Mouse (Mus musculus) thymus, postnatal 10 days (tissue): ENCODE measurements at regions not wholly inside any gene's neighbourhood (a gene's known extent, or its start where the extent isn't known, plus 50 kb on each side); places are given as distances from the start of the nearest gene placed in this dataset.

Experiments used
- DNase-seq, 2 experiments: peaks; one replicate each; pipeline ENCODE4 v3.0.0; 2021; ENCODE audit warnings: low spot score in 2 of 2

- no peak for DNase-seq
Observed at GRCm38 (mm10) chr12:26903073-26903893, 434.3 kb downstream of the Cmpk2 start.

GRCm38 (mm10) chr12:26891190-26891589 lies 422.2 kb downstream of the Cmpk2 start:
- no peak for DNase-seq

DNA sequence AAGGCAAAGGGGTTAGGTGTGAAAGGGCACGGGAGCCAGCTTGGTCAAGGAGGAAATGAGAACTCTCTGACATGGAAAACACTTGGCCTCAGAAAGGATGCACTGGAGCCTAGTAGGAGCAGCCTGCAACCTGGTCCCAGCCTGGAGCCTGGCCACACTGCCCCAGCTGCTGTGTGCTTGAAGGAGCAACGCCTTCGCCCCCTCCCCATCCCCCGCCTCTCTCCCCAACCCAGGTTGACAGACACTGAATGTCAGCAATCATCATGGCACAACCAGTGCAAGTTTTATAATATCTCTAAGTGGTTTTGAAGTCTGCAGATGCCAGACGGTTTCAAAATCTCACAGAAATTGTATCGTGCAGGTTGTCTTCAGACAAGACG lies 417.6 kb downstream of the Cmpk2 start:
- no peak for DNase-seq

GRCm38 (mm10) chr12:26885831-26886634 lies 417.0 kb downstream of the Cmpk2 start:
- no peak for DNase-seq

GRCm38 (mm10) chr12:26885083-26885482 lies 416.1 kb downstream of the Cmpk2 start:
- DNase-seq: no peak

- no peak for DNase-seq
Observed at GRCm38 (mm10) chr12:26884156-26884555, 415.2 kb downstream of the Cmpk2 start.

DNA sequence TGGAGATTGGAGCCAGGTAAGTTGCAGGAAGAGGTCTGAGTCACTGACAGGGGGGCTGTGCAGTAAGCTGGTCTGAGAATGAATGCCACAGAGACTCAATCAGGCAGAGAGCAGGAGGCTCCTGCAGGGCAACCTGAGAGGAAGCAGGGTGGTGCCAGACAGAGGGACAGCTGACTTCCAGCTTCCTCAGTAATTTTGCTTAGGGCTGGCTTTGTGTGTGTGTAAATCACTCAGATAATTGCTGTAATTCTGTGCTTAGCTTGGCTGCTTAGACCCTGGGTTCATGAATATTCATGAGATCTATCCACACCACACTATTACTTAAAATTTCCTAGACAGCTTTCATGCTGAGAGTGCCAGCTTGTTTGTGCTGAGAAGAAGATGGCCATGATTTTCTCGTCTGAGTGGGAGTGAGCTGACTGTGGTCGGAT lies 408.7 kb downstream of the Cmpk2 start:
- DNase-seq: no peak

GRCm38 (mm10) chr12:26877284-26877683 lies 408.3 kb downstream of the Cmpk2 start:
- no peak for DNase-seq

- no peak for DNase-seq
Observed at GRCm38 (mm10) chr12:26872466-26872865, 403.5 kb downstream of the Cmpk2 start.

GRCm38 (mm10) chr12:26867731-26868130 lies 398.7 kb downstream of the Cmpk2 start:
- DNase-seq: no peak

- DNase-seq: no peak
Observed at GRCm38 (mm10) chr12:26855091-26855516, 386.1 kb downstream of the Cmpk2 start.

DNA sequence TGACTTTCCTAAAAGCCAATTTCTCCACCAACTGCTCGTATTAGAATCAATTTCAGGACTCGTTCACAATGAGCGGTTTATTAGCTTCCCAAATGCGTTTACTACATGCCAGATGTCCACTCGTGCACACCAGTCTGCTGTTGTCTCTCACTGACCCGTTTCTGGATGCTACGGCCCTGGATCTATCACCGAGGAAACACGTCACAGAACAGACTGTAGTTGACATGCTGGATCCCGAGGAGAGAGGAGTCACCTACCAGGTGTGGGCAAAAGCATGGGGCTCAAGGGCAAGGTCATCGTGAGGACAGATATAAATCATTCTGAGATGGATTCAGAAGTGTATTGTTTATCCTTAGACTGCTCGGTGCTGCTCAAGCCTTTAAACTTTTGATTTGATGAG lies 375.9 kb downstream of the Cmpk2 start:
- DNase-seq: no peak

DNA sequence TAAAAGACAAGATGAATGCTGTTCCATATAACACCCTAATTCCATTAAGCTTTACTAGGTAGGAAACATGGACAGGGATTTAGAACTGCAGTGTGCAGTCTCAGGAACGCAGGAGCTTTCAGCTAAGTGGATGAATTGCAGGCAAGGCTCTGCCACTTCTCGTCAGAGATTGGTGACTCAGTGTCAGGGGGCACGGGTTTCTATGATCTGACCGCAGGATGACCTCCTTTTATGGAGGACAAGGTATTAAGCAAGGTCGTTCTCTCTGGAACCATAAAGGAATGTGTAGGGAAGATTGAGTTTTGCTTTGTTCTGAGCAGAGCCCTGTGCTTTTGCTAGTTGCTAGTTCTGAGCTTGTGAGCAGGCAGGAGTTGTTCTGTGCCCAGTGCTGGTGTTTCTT lies 373.7 kb downstream of the Cmpk2 start:
- no peak for DNase-seq

DNA sequence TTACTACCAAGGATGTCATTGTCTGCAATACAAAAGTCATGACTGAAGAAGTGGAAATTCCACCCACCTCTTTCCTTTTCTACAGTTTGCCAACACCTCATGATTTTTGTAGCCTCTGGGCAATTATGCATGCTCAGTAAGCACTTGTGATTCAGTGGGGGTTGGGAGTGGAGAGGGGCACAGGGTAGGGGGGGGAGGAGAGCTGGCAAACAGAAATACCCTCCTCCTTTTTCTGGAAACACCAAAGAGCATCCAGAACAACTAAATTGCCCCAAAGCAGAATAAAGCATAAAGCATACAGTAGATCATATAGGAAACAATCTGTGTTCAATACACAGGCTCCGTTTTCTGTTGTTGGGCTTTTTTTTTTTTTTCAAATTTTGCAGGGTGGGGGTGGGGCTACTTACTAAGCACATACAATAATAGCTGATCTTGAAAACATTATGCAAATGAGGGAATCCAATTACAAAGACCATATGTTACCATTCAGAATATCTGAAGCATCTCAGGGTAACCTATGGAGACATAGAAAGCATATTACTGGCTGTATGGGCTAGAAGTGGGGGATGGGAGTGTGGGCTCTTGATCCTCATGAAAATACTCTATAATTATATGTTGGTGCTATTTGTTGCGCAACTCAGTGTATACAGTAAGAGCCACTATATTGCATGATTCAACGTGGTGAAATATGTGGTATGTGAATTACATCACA lies 352.4 kb downstream of the Cmpk2 start:
- DNase-seq: no peak

GRCm38 (mm10) chr12:26817866-26818265 lies 348.9 kb downstream of the Cmpk2 start:
- no peak for DNase-seq

DNA sequence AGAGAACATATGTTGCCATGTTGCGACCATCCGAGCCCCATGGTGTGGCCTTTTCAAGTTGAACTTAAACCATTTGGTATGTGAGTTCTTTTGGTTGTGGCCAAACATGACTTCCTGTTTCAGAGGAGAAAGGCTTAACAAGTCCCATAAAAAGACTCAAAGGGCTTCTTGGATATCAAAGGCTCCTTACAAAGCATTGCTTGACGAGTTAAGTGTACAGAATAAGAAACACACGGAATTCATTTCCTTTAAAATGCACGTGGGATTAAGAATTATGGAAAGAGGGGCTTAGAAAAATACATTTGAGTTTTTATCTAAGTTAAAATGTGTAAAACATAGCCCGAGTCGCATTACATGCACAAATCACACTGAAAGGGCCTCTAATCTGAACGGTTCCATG lies 346.8 kb downstream of the Cmpk2 start:
- no peak for DNase-seq

DNA sequence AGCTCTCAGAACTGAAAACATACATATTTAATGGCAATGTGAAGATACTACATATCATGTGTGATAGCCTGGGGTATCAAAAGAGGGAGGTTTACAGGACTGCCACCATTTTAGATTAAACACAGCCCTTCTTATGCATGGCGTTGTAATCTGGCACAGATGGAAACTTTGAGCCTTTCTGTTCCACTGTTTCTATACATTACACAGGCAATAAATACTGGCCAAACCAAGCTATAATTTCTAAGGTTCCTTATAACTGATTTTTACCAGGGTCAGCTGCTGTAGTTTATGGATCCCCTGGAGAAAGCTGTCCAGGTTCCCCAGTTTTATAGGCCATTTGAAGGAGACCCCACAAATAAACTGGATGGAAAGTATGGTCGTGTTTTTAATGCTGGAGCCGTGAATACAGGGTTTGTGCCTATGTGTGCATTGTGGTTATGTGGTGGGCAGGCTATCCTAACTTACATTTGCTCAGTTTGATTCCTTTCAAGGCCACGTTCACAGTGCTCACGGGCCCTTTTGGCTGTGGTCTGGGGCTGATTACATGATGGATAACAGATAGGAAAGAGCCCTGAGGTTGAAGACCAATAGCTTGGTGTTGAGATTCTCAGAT lies 341.7 kb downstream of the Cmpk2 start:
- no peak for DNase-seq

GRCm38 (mm10) chr12:26809670-26810069 lies 340.7 kb downstream of the Cmpk2 start:
- no peak for DNase-seq

DNA sequence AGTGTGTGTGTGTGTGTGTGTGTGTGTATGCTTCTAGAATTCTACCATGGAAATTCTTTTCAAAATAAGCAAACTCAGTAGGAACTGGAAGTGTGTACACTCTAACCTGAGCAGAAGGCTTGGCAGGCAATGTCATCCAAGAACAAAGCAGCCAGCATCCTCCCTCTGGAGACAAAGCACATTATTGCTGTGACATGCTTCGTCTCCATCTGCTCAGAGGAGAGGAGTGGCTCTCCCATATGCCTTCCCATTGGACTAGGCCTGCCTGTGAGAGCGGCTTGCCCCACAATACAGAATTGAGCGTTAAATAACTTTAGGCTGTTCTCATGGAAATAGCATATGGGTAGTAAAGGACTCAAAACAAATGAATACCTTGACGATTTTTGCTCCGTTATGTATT lies 333.5 kb downstream of the Cmpk2 start:
- no peak for DNase-seq

GRCm38 (mm10) chr12:26799310-26799709 lies 330.3 kb downstream of the Cmpk2 start:
- DNase-seq: no peak

DNA sequence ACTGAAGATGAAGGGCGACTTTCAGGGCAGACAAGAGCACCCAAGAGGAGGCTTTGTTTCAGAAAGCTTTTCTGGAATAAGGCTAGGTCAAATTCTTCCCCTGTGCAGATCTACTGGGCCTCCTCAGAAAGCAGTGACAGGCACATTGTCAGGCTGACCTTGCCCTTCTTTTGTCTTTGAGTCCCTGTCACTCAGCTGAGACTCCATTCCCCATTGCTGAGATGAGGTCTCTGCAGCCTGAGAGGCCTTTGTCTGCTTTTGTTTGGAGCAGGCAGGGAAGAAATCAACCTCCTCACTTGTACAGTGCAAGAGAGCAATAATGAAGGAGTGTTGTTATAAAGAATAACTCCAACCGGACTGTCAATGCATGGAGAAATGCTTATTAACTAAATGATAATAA lies 327.4 kb downstream of the Cmpk2 start:
- no peak for DNase-seq

DNA sequence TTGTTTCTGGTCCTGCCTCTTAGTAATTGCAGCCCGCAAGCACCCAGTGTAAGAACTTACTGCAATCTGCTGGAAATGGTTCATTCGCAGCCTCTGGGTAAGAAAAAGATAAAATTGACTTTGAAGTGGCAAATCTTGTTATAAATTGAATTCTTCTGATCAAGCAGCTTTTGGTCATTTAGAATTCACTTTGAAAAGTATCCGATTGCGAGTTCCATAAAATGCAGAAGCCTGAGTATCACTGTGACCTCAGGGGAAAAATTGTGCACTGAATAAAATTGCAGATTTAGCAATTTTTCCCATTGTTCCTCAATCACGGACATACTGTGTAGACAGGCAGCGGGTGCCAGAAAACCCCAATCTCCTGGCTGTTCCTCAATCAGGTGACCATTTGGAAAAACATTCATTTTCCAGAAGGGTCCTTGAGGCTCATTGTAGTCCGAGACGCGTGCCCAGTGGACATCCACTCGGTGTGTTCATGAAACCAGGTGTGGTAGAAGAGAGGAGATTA lies 320.4 kb downstream of the Cmpk2 start:
- no peak for DNase-seq
